Mouse (Mus musculus) stomach, postnatal 0 days (tissue): ENCODE data around the gene Carmil1.

ENCODE experiments used
- CTCF ChIP-seq: IDR thresholded peaks from 2 replicates; pipeline ENCODE4 v1.5.1; 2016; ENCODE audit warnings: antibody characterized with exemption, low read depth, mild to moderate bottlenecking, moderate library complexity
- EP300 ChIP-seq: optimal IDR thresholded peaks from 2 replicates; pipeline ENCODE3; 2016; ENCODE audit warnings: antibody characterized with exemption

GRCm38 (mm10) chr13:24155190-24155589, 125.4 kb downstream of the Carmil1 start:
- TF ChIP-seq CTCF (no peak), EP300 (no peak)
